Mouse (Mus musculus) bone marrow macrophage, adult 2 months (primary cell): ENCODE data around the gene Cacna1h.

Experiments used
- CTCF ChIP-seq: IDR thresholded peaks from 2 replicates; pipeline ENCODE4 v1.5.1; 2012; ENCODE audit warnings: low read depth, mild to moderate bottlenecking, low read length, moderate library complexity
- POLR2A ChIP-seq: IDR thresholded peaks from 2 replicates; pipeline ENCODE4 v1.6.1; 2012; ENCODE audit warnings: mild to moderate bottlenecking, low read depth, low read length, borderline replicate concordance

- TF ChIP-seq CTCF, result no peak
- TF ChIP-seq POLR2A, result no peak
Measured at GRCm38 (mm10) chr17:25410786-25411185, 22.8 kb downstream of the Cacna1h start.
